Mouse (Mus musculus) myocyte (in vitro differentiated cells): ENCODE results near the gene Ccl17. TPM values are rescaled to one million over a fixed set of nuclear protein-coding genes. Genes with fewer than 3 reads are reported as not detected.

Source experiments
- H3K27me3 ChIP-seq: one replicate; pipeline ENCODE4 v1.6.1; 2011; ENCODE audit not compliant: control insufficient read depth, insufficient read depth, insufficient read length
- H3K36me3 ChIP-seq: one replicate; pipeline ENCODE4 v1.6.1; 2011; ENCODE audit not compliant: control insufficient read depth, insufficient read depth
- H3K4me2 ChIP-seq: one replicate; pipeline ENCODE4 v1.6.1; 2011; ENCODE audit warnings: low read depth, control low read depth
- H3K4me3 ChIP-seq: one replicate; pipeline ENCODE4 v1.5.1; 2011; ENCODE audit warnings: mild to moderate bottlenecking, control low read depth, moderate library complexity
- H3K79me2 ChIP-seq: one replicate; pipeline ENCODE4 v1.6.1; 2011; ENCODE audit not compliant: control insufficient read depth, insufficient read depth
- H3ac ChIP-seq: one replicate; pipeline ENCODE4 v1.6.1; 2011; ENCODE audit not compliant: control insufficient read depth, insufficient read length
- CEBPB ChIP-seq: IDR thresholded peaks from 2 replicates; pipeline ENCODE4 v1.6.1; 2011; ENCODE audit warnings: mild to moderate bottlenecking, moderate library complexity; ENCODE audit not compliant: poor library complexity, insufficient read depth, severe bottlenecking
- E2F4 ChIP-seq: IDR thresholded peaks from one replicate; pipeline ENCODE4 v1.6.1; 2011; ENCODE audit warnings: mild to moderate bottlenecking, control low read depth, moderate library complexity; ENCODE audit not compliant: insufficient read depth
- MAX ChIP-seq: IDR thresholded peaks from one replicate; pipeline ENCODE4 v1.6.1; 2011; ENCODE audit warnings: low read depth, mild to moderate bottlenecking, control low read depth
- MYOD1 ChIP-seq, 3 experiments: IDR thresholded peaks; one replicate each; pipeline ENCODE4 v1.6.1; 2011; ENCODE audit warnings: control low read depth in 2 of 3, low read depth in 2 of 3, mild to moderate bottlenecking in 2 of 3, moderate library complexity in 1 of 3; ENCODE audit not compliant: insufficient read length in 2 of 3, control insufficient read depth in 1 of 3
- MYOG ChIP-seq, 3 experiments: IDR thresholded peaks; one replicate each; pipeline ENCODE4 v1.6.1; 2011; ENCODE audit warnings: control low read depth in 2 of 3, low read depth in 2 of 3, mild to moderate bottlenecking in 2 of 3; ENCODE audit not compliant: insufficient read length in 2 of 3, control insufficient read depth in 1 of 3, insufficient read depth in 1 of 3
- POLR2A ChIP-seq: IDR thresholded peaks from one replicate; pipeline ENCODE4 v1.6.1; 2011; ENCODE audit warnings: low read depth, mild to moderate bottlenecking, control low read depth, moderate library complexity; ENCODE audit not compliant: insufficient read length
- POLR2AphosphoS2 ChIP-seq: IDR thresholded peaks from one replicate; pipeline ENCODE4 v1.6.1; 2011; ENCODE audit warnings: low read depth, control low read depth; ENCODE audit not compliant: insufficient read length
- REST ChIP-seq: IDR thresholded peaks from one replicate; pipeline ENCODE4 v1.6.1; 2011; ENCODE audit warnings: mild to moderate bottlenecking, control low read depth, moderate library complexity; ENCODE audit not compliant: insufficient read depth, insufficient read length
- SRF ChIP-seq: IDR thresholded peaks from one replicate; pipeline ENCODE4 v1.6.1; 2011; ENCODE audit warnings: low read depth; ENCODE audit not compliant: control insufficient read depth, insufficient read length
- TCF12 ChIP-seq: IDR thresholded peaks from one replicate; pipeline ENCODE4 v1.6.1; 2011; ENCODE audit warnings: mild to moderate bottlenecking, control low read depth; ENCODE audit not compliant: poor library complexity, insufficient read depth, severe bottlenecking
- TCF3 ChIP-seq: IDR thresholded peaks from one replicate; pipeline ENCODE4 v1.6.1; 2011; ENCODE audit warnings: low read depth, control low read depth; ENCODE audit not compliant: insufficient read length
- USF1 ChIP-seq: IDR thresholded peaks from one replicate; pipeline ENCODE4 v1.6.1; 2011; ENCODE audit warnings: low read depth, mild to moderate bottlenecking, control low read depth, moderate library complexity
- polyA plus RNA-seq: library from polyadenylated mRNA; unstranded; fragments of >200 nt; fragmentation: generic; extraction: Trizol; gene quantifications from one replicate; pipeline ENCODE4 v1.2.1, GENCODE M21; 2012; ENCODE audit warnings: missing spikeins

Gene Ccl17
- polyA plus RNA-seq, 1 experiment, result 0.48 TPM

DNA sequence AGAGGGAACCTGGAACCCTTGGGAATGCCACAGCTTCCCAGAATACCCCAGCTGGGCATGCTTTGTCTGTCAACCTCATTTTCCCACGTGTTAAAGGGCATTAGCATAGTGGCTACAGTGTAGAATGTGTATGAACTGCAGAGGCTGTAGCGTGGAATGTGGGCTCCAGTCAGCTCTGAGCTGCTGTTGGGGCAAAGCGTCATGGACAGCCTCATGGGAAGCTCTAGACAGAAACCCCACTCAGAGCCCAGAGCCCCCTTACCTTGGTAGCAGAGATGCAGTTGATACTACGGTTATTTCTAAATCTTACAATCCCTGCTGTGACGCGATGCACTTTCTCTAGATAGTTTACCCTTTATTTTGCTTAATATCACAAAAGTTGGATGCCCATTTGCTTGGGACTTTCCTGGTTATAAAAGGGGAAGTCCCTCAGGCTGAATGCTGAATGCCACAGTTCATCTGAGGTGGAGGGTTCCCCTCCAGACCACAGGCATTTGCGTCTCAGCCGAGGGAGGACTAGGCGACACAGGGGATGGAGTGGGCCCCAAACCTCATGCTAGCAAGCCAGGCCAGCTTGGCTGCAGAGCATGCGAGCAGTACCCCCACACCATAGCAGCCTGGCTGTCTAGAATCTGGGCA lies 31.2 kb upstream of the Ccl17 start:
- no peak overlapping the region for H3ac ChIP-seq
- TF ChIP-seq POLR2A (no peak), SRF (no peak), REST (no peak), USF1 (no peak)
- H3K27me3 ChIP-seq, result no peaks in the 10 kb centered on the region
- H3K36me3 ChIP-seq, result no peaks in the 10 kb centered on the region
- H3K4me3 ChIP-seq, result no peak overlapping the region
- no peak overlapping the region for H3K4me2 ChIP-seq
- no peaks in the 10 kb centered on the region for H3K79me2 ChIP-seq

DNA sequence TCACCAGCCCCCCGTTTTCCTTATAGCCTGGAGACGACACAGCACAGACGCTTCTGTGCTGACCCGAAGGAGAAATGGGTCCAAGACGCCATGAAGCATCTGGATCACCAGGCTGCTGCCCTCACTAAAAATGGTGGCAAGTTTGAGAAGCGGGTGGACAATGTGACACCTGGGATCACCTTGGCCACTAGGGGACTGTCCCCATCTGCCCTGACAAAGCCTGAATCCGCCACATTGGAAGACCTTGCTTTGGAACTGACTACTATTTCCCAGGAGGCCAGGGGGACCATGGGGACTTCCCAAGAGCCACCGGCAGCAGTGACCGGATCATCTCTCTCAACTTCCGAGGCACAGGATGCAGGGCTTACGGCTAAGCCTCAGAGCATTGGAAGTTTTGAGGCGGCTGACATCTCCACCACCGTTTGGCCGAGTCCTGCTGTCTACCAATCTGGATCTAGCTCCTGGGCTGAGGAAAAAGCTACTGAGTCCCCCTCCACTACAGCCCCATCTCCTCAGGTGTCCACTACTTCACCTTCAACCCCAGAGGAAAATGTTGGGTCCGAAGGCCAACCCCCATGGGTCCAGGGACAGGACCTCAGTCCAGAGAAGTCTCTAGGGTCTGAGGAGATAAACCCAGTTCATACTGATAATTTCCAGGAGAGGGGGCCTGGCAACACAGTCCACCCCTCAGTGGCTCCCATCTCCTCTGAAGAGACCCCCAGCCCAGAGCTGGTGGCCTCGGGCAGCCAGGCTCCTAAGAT lies 30.5 kb upstream of the Ccl17 start:
- Histone ChIP-seq H3K36me3 (no peaks in the 10 kb centered on the region), H3K4me3 (no peak overlapping the region), H3K4me2 (no peak overlapping the region), H3K27me3 (no peaks in the 10 kb centered on the region), H3ac (no peak overlapping the region), H3K79me2 (no peaks in the 10 kb centered on the region)
- no peak for TF ChIP-seq E2F4
- TF ChIP-seq MYOD1 (IDR thresholded peaks at IDR 0.05; ENCODE audit: control insufficient read depth in 1 of 3, insufficient read length in 2 of 3, low read depth in 2 of 3), result no peak

DNA sequence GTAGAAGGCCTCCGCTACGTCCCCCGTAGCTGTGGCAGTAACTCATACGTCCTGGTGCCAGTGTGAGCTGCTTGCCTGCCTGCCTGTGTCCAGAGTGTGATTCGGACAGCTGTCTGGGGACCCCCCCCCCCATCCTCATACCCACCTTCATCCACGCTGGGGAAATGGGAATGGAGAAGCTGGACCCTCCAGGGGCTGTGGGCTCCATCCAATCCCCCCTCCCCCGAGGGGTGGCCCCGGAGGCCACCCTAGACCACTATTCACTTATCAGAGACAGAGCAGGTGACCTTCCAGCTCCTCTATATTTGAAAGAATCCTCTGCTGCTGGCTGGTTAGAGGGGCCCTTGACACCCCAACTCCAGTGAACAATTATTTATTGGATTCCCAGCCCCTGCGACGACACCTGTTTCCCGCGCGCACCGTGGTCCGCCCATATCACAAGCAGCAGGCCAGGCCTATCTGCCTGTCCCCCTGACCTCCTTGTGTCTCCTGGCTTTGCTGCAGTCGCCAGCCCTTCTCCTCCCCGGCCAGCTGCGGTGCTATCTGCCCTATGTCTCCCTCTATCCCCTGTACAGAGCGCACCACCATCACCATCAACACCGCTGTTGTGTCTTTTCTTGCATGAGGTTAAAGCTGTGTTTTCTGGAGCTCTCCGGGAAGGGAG lies 29.6 kb upstream of the Ccl17 start:
- no peak overlapping the region for H3ac ChIP-seq
- no peaks in the 10 kb centered on the region for H3K27me3 ChIP-seq
- no peak for TF ChIP-seq POLR2A
- no peak for TF ChIP-seq MYOD1 (IDR thresholded peaks at IDR 0.05; ENCODE audit: control insufficient read depth in 1 of 3, insufficient read length in 2 of 3, low read depth in 2 of 3)
- no peak for TF ChIP-seq MAX
- no peak for TF ChIP-seq E2F4
- no peak for TF ChIP-seq USF1
- no peak for TF ChIP-seq CEBPB
- TF ChIP-seq MYOG (IDR thresholded peaks at IDR 0.05; ENCODE audit: control insufficient read depth in 1 of 3, insufficient read depth in 1 of 3, insufficient read length in 2 of 3, low read depth in 2 of 3), result no peak
- TF ChIP-seq POLR2AphosphoS2, result no peak
- no peak for TF ChIP-seq TCF12
- no peak for TF ChIP-seq SRF
- TF ChIP-seq TCF3, result no peak
- no peak for TF ChIP-seq REST
- H3K4me2 ChIP-seq, result no peak overlapping the region
- H3K36me3 ChIP-seq, result no peaks in the 10 kb centered on the region
- H3K4me3 ChIP-seq, result no peak overlapping the region
- no peaks in the 10 kb centered on the region for H3K79me2 ChIP-seq

GRCm38 (mm10) chr8:94781155-94781837 lies 29.0 kb upstream of the Ccl17 start:
- Histone ChIP-seq H3ac (no peak overlapping the region), H3K4me2 (no peak overlapping the region), H3K4me3 (no peak overlapping the region)

More at GRCm38 (mm10) chr8:94781155-94781837, 29.0 kb upstream of the Ccl17 start:
- H3K36me3 ChIP-seq, result no peaks in the 10 kb centered on the region
- H3K79me2 ChIP-seq, result no peaks in the 10 kb centered on the region
- H3K27me3 ChIP-seq, result no peaks in the 10 kb centered on the region
- TF ChIP-seq USF1, result no peak
- no peak for TF ChIP-seq MYOD1 (IDR thresholded peaks at IDR 0.05; ENCODE audit: control insufficient read depth in 1 of 3, insufficient read length in 2 of 3, low read depth in 2 of 3)
- no peak for TF ChIP-seq REST
- no peak for TF ChIP-seq MYOG (IDR thresholded peaks at IDR 0.05; ENCODE audit: control insufficient read depth in 1 of 3, insufficient read depth in 1 of 3, insufficient read length in 2 of 3, low read depth in 2 of 3)
- TF ChIP-seq TCF12, result no peak
- TF ChIP-seq CEBPB, result no peak
- no peak for TF ChIP-seq E2F4
- TF ChIP-seq POLR2AphosphoS2, result no peak
- TF ChIP-seq TCF3, result no peak
- TF ChIP-seq POLR2A, result no peak
- no peak for TF ChIP-seq MAX
- no peak for TF ChIP-seq SRF
